Mouse (Mus musculus) limb, embryonic 11.5 days (tissue): ENCODE results near the gene Dnajc5. TPM values are rescaled to one million over a fixed set of nuclear protein-coding genes. Genes with fewer than 3 reads are reported as not detected.

Experiments
- ATAC-seq: fragments of 200-750 bp; cut with Nextera tagmentation; 2 replicates; pipeline ENCODE4 v1.8.0; 2017; ENCODE audit warnings: low read depth; ENCODE audit not compliant: insufficient number of reproducible peaks, low FRiP score, low TSS enrichment
- DNase-seq: peaks from one replicate; pipeline ENCODE4 v3.0.0-alpha.2; 2015; ENCODE audit warnings: low spot score
- H3K27ac ChIP-seq: fragments of 300-500 bp; sonication (generic); replicated peaks from 2 replicates; pipeline ENCODE4 v1.5.1; 2014; ENCODE audit warnings: low read depth, mild to moderate bottlenecking, low read length
- H3K27me3 ChIP-seq: fragments of 300-500 bp; sonication (generic); 2 replicates; pipeline ENCODE4 v1.6.1; 2014; ENCODE audit warnings: mild to moderate bottlenecking, low read length, mixed read lengths; ENCODE audit not compliant: control insufficient read depth, insufficient read depth
- H3K36me3 ChIP-seq: fragments of 300-500 bp; sonication (generic); 2 replicates; pipeline ENCODE4 v1.6.1; 2014; ENCODE audit warnings: mild to moderate bottlenecking, low read length, moderate library complexity, mixed read lengths; ENCODE audit not compliant: control insufficient read depth, insufficient read depth
- H3K4me1 ChIP-seq: fragments of 300-500 bp; sonication (generic); 2 replicates; pipeline ENCODE4 v1.6.1; 2014; ENCODE audit warnings: low read length, mixed read lengths; ENCODE audit not compliant: control insufficient read depth, insufficient read depth
- H3K4me2 ChIP-seq: fragments of 300-500 bp; sonication (generic); 2 replicates; pipeline ENCODE4 v1.6.1; 2014; ENCODE audit warnings: low read depth, mild to moderate bottlenecking, moderate library complexity; ENCODE audit not compliant: severe bottlenecking
- H3K4me3 ChIP-seq: fragments of 300-500 bp; sonication (generic); 2 replicates; pipeline ENCODE4 v1.5.1; 2014; ENCODE audit warnings: low read depth, low read length
- H3K9ac ChIP-seq: fragments of 300-500 bp; sonication (generic); 2 replicates; pipeline ENCODE4 v1.6.1; 2014; ENCODE audit warnings: mild to moderate bottlenecking, low read length
- H3K9me3 ChIP-seq: fragments of 300-500 bp; sonication (generic); 2 replicates; pipeline ENCODE4 v1.6.1; 2016; ENCODE audit warnings: low read length; ENCODE audit not compliant: control insufficient read depth
- WGBS: fragments of 180-500 bp; shearing (Covaris S2); extraction: QIAGEN DNeasy Blood & Tissue Kit; methylation state at CpG from one replicate; pipeline ENCODE4 v1.1.7; 2014; 5-methylcytosine and 5-hydroxymethylcytosine counted together
- polyA plus RNA-seq: library from polyadenylated mRNA; unstranded; fragments of >200 nt; fragmentation: Nextera tagmentation; extraction: Ambion mirVana; gene quantifications from 2 replicates; pipeline ENCODE4 v1.2.1, GENCODE M21; 2014

Dnajc5 gene
- 75.3 and 80.9 TPM in 2 replicates for polyA plus RNA-seq

DNA sequence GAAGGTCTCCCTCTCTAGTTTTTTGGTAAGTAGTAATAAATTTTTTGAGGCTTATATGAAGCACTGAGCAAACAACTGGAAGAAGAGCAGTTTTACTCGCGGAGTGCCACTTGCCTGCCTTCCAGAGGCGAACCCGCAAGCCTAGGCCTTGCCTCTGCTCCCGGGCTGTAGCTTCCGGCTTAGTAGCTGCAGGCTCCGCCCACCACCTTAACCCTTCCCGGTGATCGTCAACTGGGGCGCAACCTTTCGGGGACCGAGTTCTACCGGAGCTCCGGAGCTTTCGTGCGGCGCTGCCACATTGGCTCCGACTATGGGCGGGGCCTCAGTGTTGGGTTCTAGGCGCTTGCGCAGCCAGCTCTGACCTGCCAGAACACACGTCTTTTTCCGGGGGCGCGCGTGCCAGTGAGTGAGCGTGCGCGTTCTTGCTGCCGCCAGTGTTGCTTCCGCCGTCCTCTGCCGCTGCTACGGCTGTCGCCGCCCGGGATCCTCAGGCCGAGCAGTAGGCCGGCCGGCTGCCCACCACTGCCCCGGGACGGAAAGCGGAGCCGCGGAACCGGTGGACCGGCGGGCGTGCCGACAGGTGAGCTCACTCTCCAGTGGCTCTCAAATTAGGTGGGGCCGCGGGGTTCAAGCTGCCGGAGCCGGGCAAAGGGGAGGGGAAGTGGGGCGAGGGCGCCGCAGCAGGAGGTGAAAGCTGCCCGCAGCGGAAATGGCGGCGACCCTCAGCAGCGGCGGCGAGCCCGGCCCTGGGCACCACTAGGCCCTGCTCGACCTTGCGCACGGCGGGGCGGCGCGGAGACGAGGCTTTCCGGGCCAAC lies at the start of gene Dnajc5:
Dnajc5 (plus strand) TSS at position 368 of the 818 bp plus-strand sequence.
- H3K27ac ChIP-seq: peak within 1 kb of the TSS; percentile 87
- H3K9me3 ChIP-seq: no peaks in the 10 kb centered on the region
- peaks cover 5% of the 10 kb centered on the region; the same call in 1 of the 2 replicates for H3K36me3 ChIP-seq
- H3K27me3 ChIP-seq: no peaks in the 10 kb centered on the region
- H3K4me3 ChIP-seq: peak within 1 kb of the TSS; percentile 67
- peak within 1 kb of the TSS; percentile 83 for H3K9ac ChIP-seq
- H3K4me1 ChIP-seq: peaks cover 6% of the 10 kb centered on the region; the same call in 1 of the 2 replicates
- DNase-seq (peak; percentile 97), ATAC-seq (peak; percentile 96)
- WGBS: under 1% methylated on average over 74 of the region's 74 CpGs
- H3K4me2 ChIP-seq: peak within 1 kb of the TSS; percentile 59

DNA sequence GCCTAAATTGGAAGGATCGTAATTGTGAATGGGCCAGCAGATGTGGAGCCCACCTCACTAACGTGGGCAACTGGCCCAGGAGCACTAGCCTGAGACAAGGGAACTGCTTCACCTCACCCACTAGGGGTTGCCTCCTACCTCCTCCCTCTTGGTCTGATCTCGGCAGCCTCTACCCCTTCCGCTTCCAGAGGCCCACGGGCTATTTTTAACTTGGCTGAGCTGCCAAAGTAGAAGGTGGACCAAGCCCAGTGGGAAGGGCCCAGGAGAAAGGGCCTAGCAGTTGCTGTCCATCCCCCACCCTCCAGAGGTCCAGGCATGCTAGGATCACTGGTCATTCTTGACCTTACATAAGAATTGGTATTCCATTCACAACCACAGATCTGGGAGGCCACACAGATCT lies 49.0 kb upstream of the Dnajc5 start:
- H3K36me3 ChIP-seq: no peaks in the 10 kb centered on the region
- no peak overlapping the region for H3K4me2 ChIP-seq
- ATAC-seq (no peak), DNase-seq (no peak)
- WGBS: 48% methylated on average over 5 of the region's 5 CpGs
- no peaks in the 10 kb centered on the region for H3K27me3 ChIP-seq
- H3K4me1 ChIP-seq: no peaks in the 10 kb centered on the region
- no peak overlapping the region for H3K27ac ChIP-seq
- no peaks in the 10 kb centered on the region for H3K9me3 ChIP-seq
- no peak overlapping the region for H3K4me3 ChIP-seq
- H3K9ac ChIP-seq: no peak overlapping the region

DNA sequence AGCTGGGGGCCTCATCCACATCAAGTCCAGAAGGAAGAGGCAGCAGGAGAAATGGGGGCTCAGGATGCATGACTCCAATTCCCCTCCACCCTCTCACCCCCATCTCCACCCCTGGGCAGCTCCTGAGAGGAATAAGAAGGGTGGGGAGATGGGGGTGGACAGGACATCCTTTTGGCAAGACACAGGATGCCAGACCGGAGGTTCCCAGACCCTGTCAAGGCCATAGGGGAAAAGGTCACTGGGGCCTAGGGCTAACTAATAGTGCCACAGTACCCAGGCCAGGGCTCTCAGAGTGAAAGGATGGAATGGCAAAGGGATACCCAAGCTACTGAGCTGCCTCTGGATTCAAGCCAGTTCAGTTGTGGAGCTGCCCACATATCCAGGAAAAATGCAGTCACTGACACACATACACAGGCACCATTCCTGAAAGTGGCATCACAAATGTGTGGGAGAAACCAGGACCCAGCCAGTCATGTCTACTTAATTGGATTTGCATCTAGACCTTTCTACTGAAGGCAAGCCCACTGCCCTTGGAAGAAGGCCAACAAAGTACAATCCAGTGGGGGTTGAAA lies 47.9 kb upstream of the Dnajc5 start:
- no peak overlapping the region for H3K9ac ChIP-seq

DNA sequence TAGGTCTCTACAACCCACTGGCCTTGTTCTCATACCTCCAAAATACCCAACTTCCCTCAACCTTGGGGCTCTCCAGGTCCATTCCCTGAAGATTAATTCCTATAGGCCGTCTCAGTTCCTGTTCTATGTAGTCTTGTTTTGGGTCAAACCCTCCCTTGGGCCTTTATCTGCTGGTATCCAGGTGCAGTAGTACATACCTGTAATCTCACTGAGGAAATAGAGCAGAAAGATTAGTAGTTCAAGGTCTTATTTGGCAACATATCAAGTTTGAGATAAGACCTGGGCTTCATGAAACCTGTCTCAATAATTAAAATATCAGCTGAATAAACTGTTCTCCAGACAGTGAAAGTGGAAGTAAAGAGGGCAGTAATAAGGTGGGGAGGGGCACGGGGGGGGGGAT lies 37.2 kb upstream of the Dnajc5 start:
- no peak overlapping the region for H3K4me2 ChIP-seq
- no peak overlapping the region for H3K9ac ChIP-seq
- no peaks in the 10 kb centered on the region for H3K27me3 ChIP-seq
- no peak overlapping the region for H3K27ac ChIP-seq
- H3K36me3 ChIP-seq: no peaks in the 10 kb centered on the region
- DNase-seq (no peak), ATAC-seq (no peak)
- no peaks in the 10 kb centered on the region for H3K9me3 ChIP-seq
- WGBS: 49% methylated on average over 2 of the region's 2 CpGs
- no peak overlapping the region for H3K4me3 ChIP-seq
- peaks cover 17% of the 10 kb centered on the region for H3K4me1 ChIP-seq

More for the DNA sequence above, 47.9 kb upstream of the Dnajc5 start:
- H3K4me1 ChIP-seq: no peaks in the 10 kb centered on the region
- H3K27me3 ChIP-seq: no peaks in the 10 kb centered on the region
- DNase-seq: no peak
- no peak overlapping the region for H3K4me2 ChIP-seq
- H3K4me3 ChIP-seq: no peak overlapping the region
- no peak overlapping the region for H3K27ac ChIP-seq
- ATAC-seq: no peak
- 94% methylated on average over 1 of the region's 1 CpGs for WGBS
- H3K36me3 ChIP-seq: no peaks in the 10 kb centered on the region
- H3K9me3 ChIP-seq: no peaks in the 10 kb centered on the region

DNA sequence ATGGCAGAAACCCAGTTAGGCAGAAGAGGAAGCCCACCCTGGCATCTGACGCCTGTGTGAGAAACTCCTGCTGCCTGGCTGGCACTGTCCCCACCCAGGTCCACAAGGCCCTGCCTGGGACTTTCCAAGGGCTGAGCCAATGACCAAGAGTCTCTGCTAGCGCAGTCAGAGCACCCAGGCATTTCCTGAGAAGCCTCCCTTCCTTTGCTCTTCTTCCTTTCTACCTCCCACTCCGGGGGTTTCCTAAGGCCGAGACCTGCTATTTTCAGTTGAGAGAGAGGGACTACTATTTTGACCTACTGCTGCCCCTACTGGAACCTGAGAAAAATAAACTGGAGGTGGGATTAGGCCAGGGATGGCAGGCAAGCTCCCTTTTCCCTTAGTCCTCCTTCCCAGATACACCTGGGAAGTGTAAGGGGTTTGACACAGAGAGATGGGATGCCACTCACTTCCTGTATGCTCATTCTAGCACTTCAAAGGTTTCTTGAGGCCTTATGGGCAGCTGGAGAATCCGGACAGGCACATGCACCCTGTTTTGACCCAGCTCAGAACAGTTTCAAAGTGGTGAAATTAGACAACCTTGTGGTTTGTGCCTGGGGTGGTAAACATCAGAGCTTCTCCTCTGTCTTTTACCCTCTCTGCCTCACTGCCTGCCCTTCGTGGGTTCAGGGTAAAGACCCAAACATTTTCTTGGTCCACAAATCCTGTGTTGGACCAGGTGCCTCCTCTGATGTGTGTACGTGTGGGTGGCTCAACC lies 36.5 kb upstream of the Dnajc5 start:
- no peak overlapping the region for H3K4me2 ChIP-seq
- no peaks in the 10 kb centered on the region for H3K9me3 ChIP-seq
- no peak for DNase-seq
- no peaks in the 10 kb centered on the region for H3K27me3 ChIP-seq
- ATAC-seq: no peak
- 33% methylated on average over 7 of the region's 7 CpGs for WGBS
- H3K4me1 ChIP-seq: peaks cover 17% of the 10 kb centered on the region
- no peak overlapping the region for H3K4me3 ChIP-seq
- H3K9ac ChIP-seq: no peak overlapping the region
- H3K36me3 ChIP-seq: no peaks in the 10 kb centered on the region
- no peak overlapping the region for H3K27ac ChIP-seq

DNA sequence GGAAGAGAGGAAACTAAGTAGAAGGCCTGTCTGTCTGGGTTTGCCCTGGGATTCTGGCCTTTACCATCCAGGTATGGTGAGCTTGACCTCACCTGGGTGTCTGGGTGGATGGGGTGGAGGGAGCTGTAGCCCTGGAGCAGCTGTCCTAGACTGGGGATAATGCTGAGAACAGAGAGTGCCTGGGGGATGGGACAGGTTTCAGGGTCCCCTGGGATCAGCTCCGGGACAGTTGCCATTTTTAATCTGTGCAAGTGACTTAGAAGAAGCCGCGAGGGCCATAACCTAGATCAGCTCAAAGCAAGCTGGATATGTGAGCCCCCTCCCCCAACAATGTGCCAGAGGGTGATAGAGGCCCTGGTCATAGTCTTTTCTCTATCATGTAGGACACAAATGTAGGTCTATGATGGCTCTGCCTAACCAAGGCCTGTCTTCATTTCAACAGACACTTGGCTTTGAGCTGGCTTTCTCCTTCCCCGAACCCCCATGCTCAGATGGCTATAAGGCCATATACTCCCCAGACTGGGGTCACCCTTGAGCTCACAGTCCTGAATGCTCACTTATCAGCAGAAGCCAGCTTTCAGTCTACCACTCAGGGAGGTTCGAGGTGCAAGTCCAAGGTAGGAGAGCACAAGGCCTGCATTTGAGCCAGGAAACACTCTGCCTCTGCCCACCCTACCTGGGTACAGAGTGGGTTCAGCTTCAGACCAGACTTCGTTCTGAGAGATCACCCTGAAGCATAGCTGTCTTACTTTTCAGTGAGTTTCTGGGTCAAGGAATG lies 35.6 kb upstream of the Dnajc5 start:
- Histone ChIP-seq H3K4me2 (no peak overlapping the region), H3K9me3 (no peaks in the 10 kb centered on the region), H3K27me3 (no peaks in the 10 kb centered on the region), H3K27ac (no peak overlapping the region), H3K4me1 (peaks cover 17% of the 10 kb centered on the region), H3K9ac (no peak overlapping the region), H3K4me3 (no peak overlapping the region), H3K36me3 (no peaks in the 10 kb centered on the region)
- ATAC-seq (no peak), DNase-seq (no peak)
- 81% methylated on average over 6 of the region's 6 CpGs for WGBS

DNA sequence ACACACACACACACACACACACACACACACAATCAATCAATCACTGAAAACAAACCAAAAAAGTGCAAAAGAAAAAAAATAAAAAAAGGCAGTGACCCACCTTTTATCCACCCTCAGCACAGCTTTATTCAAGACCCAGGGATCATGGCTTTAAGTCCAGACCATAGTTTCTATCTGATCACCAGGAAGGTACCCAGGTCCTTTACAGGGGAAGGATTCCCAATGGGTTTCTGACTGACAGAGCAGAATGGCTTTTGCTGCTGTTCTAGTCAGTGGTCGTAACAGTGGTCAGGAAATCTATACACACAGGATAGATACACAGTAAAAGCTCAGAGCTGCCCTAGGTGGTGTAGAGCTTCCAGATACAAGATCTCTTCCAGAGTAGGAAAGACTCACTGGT lies 34.5 kb upstream of the Dnajc5 start:
- 8% methylated on average over 1 of the region's 1 CpGs for WGBS
- ATAC-seq (no peak), DNase-seq (no peak)
- no peak overlapping the region for H3K9ac ChIP-seq
- no peak overlapping the region for H3K27ac ChIP-seq
- H3K9me3 ChIP-seq: no peaks in the 10 kb centered on the region
- no peak overlapping the region for H3K4me2 ChIP-seq
- no peaks in the 10 kb centered on the region for H3K27me3 ChIP-seq
- no peaks in the 10 kb centered on the region for H3K36me3 ChIP-seq
- no peak overlapping the region for H3K4me3 ChIP-seq
- peaks cover 17% of the 10 kb centered on the region for H3K4me1 ChIP-seq
